Mouse (Mus musculus) c-Kit-positive CD71-positive TER-119-positive erythroid progenitor cells, embryonic 14.5 days (primary cell): ENCODE measurements around the gene Dck.

Source experiments
- DNase-seq: peaks from one replicate; pipeline ENCODE4 v3.0.0-alpha.2; 2013; ENCODE audit warnings: low spot score

The Dck gene

GRCm38 (mm10) chr5:88791256-88792245 lies 26.8 kb downstream of the Dck start:
- DNase-seq = peak; percentile 45

DNA sequence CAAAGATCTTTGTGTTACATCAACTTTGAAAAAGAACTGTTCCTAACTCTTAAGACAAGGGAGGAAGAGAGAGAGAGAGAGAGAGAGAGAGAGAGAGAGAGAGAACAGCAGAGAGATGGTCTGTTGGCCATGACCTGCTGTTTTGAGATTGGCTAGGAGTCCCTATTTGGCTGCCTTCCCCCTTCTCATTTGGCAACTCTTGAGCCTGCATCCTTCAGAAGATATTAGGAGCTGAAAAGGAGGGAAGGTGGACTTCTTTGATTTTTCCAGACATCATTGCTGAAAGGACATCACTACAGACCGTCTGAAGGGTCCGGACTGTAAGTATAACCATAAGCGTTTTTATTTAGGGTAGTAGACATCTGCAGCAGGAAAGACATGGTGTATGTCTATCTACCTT lies 28.9 kb downstream of the Dck start:
- no peak for DNase-seq

GRCm38 (mm10) chr5:88795910-88796584 lies 31.3 kb downstream of the Dck start:
- no peak for DNase-seq

GRCm38 (mm10) chr5:88796588-88796987 lies 31.8 kb downstream of the Dck start:
- DNase-seq = no peak

GRCm38 (mm10) chr5:88797121-88797520 lies 32.3 kb downstream of the Dck start:
- DNase-seq = no peak

DNA sequence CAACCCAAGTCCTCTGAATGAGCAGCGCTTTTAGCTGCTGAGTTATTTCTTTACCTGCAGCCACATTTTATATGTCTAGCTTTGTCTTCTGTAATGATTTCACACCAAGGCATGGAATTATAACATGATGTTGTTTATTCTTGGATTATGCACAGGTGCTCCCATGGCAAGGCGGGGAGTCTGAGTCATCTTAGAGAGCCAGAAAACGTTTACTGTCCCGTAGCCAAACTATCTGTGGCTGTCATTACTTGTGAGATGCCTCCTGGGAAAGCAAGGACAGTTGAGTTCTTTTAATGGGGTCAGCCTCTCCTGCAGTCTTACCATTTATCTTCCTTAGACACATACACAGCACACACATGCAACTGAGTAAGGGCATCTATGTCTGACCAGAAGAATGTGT lies 40.8 kb downstream of the Dck start:
- DNase-seq = no peak

GRCm38 (mm10) chr5:88806278-88806677 lies 41.5 kb downstream of the Dck start:
- DNase-seq = no peak

DNA sequence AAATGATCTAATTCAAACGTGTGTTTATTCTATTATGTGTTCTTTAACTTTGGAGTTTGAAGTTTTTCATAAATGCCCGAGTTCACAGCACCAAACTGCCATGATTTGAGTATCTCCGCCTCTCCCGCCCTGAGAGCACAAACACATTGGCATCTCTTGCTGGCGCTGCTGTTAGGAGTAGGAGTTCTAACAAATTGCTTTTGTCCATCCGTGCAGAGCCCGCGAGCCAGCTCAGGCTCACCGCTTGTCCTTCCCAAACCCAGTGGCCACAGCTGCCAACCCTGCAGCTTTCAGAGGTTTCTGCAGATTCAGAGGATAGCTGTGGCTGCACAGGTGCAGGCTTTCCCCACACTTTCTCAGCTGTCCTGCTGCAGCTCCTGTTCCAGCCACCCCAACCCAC lies 42.5 kb downstream of the Dck start:
- no peak for DNase-seq

- DNase-seq = no peak
Observed at GRCm38 (mm10) chr5:88813188-88813587, 48.4 kb downstream of the Dck start.

DNA sequence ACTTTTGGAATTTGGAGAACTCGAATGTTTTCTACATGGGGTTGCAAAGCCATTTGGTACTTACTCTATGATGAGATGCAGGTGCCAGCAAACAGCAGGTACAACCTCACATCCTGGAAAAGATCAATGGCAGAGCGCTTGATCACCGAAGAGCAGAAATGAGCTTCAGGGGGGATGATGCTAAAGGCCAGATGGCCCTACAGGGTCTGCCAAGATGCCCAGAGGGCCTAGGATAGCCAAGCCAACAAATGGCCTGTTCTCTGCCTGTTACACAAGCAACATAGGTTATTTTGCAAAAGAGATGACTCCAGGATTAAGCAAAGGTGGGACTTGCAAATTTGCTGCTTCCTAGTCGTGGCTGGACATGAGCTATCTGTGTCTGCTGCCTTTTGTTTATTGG lies 49.8 kb downstream of the Dck start:
- DNase-seq = no peak

DNA sequence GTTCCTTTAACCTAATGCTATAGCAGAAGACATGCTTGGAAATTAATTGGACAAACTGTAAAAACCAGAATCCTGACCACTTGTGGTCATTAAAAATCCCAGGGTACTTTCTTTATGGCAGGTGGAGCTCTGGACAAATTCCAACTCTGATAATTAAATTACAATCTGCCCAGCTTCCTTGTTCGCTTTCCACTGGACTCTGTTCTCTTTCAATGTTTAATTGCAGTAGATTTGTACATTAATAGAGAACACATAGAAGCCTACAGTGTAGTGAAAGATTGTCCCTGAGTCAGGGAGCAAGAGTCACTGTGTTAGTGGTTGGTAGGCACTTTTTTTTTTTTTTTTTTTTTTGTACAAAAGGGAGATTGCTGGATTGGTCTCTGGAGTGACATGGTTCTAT lies 56.7 kb downstream of the Dck start:
- DNase-seq = no peak

DNA sequence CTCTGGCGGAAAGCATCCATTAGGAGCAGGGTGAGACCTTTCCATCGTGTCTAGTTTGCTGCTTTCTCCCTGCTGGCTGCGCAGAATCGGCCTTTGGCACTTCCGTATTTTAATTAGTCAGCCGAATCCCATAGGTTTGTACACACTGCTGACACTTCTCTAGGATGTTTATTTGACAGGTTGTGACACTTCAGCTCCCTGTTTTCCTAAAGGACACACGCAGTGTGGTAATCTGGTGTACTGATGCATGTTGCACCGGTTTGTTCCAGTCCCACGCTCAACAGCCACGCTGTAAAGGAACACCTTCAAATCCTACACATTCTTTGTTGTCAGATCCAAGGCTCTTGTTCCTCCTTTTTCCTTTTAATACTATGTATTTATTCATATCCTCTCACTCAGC lies 60.0 kb downstream of the Dck start:
- DNase-seq = no peak

- no peak for DNase-seq
Observed at GRCm38 (mm10) chr5:88829835-88830571, 65.2 kb downstream of the Dck start.

- no peak for DNase-seq
Observed at GRCm38 (mm10) chr5:88830880-88831279, 66.1 kb downstream of the Dck start.

GRCm38 (mm10) chr5:88831935-88832334 lies 67.1 kb downstream of the Dck start:
- no peak for DNase-seq
